Mouse (Mus musculus) heart, postnatal 14 days (tissue): ENCODE results near the gene Gramd4. TPM values are rescaled to one million over a fixed set of nuclear protein-coding genes. Genes with fewer than 3 reads are reported as not detected.
A peak's percentile ranks its signal among the peaks of the same experiment; 100 is the strongest.
"Not testable (repeated sequence)": the region's sequence is repeated elsewhere in the genome, so short reads cannot be mapped to it uniquely, and the experiment has no call there.

ENCODE experiments used
- DNase-seq, 2 experiments: peaks; one replicate each; pipeline ENCODE4 v3.0.0; 2021 to 2022
- intact Hi-C: fragments of 180-260 bp; cut with DNase I; formaldehyde crosslinking; loops from one replicate; pipeline ENCODE4 v1.15.1; 2025
- total RNA-seq, 2 experiments: library from RNA; stranded (reverse); gene quantifications; 2 replicates each; pipeline ENCODE4 v1.2.3; 2021

The Gramd4 gene
- total RNA-seq, 2 experiments from 2014 or later, result 32.4 to 35.0 TPM

- DNase-seq, result peak; percentile 88 to 93
- intact Hi-C loops, result loop anchor here (5.0 kb wide), 2 partner anchors 238 to 418 kb away; no protein-coding TSS in a partner anchor
Observed at GRCm38 (mm10) chr15:86134941-86135783, 77.7 kb downstream of the Gramd4 start.

DNA sequence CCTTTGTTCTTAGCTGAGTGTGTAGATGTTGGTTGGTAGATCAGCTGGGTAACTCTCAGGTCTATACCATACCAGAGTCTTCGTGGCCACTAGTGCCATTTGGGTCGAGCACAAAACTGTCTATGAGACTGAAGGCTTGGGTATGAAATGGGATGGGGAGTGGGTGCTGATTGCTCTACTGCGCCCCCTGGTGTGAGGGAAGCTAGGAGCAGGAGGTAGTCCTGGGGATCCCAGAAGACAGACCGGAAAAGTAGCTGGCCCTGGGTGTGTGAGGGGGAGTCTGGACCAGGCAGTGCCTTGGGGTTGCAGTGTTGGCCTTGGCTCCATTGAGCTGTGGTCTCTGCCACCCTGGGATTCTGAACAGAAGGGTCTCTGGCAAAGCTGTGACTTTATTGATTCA, 80.1 kb downstream of the Gramd4 start:
- DNase-seq, result peak; percentile 62 to 69
- intact Hi-C loops, result loop anchor here (5.0 kb wide), 2 partner anchors 240 to 420 kb away; no protein-coding TSS in a partner anchor

GRCm38 (mm10) chr15:86140323-86140722, 82.8 kb downstream of the Gramd4 start:
- peak; percentile 63 to 80 for DNase-seq
- intact Hi-C loops, result loop anchor here (2.0 kb wide), 1 partner anchor 88 kb away; no protein-coding TSS in a partner anchor

DNA sequence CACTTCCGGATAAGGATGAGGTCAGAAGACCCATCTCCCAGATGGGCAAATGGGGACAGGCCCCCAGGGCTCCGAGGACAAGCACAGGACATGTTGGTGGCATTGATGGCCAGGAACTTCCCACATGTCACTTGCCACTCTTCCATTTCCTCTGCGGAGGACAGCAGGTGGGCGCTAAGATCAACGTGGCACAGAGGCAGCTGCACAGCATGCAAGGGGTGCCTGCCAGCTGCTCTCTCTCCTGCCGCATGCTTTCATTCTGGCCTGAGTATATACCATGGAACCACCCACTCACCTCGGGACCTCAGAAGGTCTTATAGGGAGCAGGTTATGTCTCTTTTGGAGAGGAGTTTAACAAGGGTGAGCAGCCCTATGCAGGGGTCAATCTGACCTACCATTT, 87.1 kb downstream of the Gramd4 start:
- no peak for DNase-seq
- intact Hi-C loops, result no loop called here

DNA sequence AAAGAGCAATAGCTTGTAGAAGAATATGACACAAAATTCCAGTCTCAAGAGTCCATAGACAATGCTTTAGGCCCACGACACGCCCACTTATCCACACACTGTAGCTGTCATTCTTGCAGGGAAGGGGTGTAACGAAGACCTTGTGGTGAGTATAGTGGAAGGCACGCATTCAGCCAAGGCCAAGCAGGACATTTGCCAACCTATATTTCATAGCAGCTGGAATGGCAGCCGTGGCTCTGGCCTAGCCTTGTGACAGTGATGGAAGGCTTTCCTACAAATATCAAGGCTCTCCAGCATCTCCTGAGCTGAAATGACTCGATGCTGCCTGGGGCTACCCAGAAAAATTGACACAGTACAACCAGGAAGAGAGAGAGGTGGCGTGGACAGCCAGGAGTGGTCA, 87.6 kb downstream of the Gramd4 start:
- intact Hi-C loops, result no loop called here
- no peak for DNase-seq

DNA sequence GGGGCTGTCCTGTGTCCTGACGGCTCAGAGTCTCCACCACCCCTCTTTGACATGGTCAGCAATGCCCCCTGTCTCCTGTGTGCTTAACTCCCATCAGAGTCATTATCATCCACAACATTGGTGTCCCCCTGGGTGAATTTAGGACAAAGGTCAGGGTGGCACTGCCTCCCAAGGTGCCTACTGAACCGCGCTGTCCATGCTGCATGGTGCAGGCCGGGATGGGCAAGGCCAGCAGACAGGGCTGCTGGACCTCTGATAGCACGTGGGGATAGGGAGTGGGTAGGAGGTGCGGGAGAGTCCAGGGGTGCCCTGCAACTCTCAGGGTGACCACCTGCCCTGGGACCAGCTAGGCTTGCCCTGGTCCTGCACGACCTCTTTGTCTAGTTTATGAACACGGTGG, 89.4 kb downstream of the Gramd4 start:
- DNase-seq, result no peak
- intact Hi-C loops, result no loop called here

- DNase-seq, result no peak
- intact Hi-C loops, result no loop called here
Observed at GRCm38 (mm10) chr15:86150593-86150992, 93.1 kb downstream of the Gramd4 start.

DNA sequence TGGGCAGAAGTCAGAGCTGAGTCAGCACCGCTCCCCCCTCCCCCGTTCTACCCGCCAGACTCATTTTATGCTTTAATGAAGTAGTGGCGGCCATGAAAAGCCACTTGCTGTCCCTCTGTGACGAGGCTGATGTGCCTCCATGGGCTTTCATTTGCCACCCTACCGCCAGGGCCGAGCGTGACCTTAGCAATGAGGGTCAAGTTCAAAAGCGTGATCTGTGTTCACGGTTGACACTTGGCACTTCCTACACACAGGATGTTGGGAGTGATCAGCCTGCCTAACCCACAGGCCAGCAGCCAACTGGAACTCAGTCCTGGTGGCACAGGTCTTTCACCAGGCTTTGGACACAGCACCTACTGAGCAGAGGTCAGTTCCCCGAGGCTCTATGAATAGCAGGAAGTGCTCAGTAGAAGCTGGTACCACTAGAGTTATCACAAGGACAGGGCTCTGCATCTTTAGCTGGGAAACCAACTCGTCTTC, 96.0 kb downstream of the Gramd4 start:
- intact Hi-C loops, result no loop called here

DNA sequence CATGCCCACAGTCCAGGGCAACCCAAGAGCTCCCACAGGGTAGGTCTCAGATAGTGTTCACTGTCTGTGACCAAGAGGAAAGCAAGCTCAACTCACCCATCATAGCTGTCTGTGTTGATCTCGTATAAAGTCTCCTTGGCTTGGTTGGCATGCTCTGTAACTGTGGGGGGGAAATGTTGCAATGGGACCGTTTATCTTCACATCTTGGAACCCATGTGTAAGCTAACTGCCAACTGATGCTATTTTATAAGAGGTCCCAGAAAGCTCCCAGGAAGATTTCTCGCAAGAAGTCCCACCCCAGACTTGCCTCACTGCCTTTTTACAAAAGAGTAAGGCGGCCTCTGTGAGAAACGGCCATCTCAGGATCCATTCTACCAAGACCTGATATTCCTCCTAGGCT, 99.0 kb downstream of the Gramd4 start:
- no peak for DNase-seq
- intact Hi-C loops, result no loop called here

More for the DNA sequence above, 96.0 kb downstream of the Gramd4 start:
- DNase-seq, result no peak

DNA sequence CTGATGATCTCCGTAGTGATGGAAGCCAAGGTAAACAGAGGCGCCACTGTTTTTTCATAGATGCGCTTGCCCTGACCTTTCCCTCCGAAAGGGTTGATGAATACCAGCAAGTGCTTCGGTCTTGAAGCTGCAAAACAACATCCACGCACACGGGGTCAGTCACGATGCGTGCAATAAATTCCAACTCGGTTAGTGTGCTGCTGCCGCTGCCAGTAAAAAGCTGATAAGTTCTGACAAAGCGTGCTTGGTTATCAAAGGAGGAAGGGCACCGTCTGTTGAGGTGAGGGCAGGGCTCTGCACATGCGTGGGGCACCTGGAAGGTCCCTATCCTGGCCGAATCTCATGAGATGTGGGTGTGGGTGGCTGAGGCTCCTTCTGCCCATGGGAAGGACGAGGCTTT, 101.6 kb downstream of the Gramd4 start:
- intact Hi-C loops, result no loop called here
- DNase-seq, result no peak

DNA sequence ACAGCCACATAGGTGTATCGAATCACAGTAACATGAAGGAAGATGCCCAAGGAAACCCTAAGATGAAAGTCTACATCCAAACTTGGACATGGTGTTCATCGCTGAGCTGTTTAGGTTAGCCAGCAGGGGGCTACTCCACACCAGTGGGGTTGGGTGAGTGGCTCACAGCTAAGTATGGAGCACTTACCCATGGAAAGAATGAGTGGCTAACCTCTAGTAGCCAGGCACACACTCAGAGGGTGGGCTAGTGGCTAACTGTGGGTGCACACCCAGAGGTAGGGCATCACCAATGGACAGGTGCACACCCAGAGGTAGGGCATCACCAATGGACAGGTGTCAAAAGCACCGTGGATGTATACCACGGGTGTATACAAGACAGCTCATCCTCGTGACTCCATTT, 102.2 kb downstream of the Gramd4 start:
- DNase-seq, result no peak
- intact Hi-C loops, result loop anchor here (5.0 kb wide), 2 partner anchors 43 to 68 kb away; no protein-coding TSS in a partner anchor

- no peak for DNase-seq
- intact Hi-C loops, result loop anchor here (5.0 kb wide), 2 partner anchors 41 to 66 kb away; no protein-coding TSS in a partner anchor
Observed at GRCm38 (mm10) chr15:86160906-86161305, 103.4 kb downstream of the Gramd4 start.

GRCm38 (mm10) chr15:86161800-86162199, 104.3 kb downstream of the Gramd4 start:
- intact Hi-C loops, result loop anchor here (5.0 kb wide), 2 partner anchors 41 to 66 kb away; no protein-coding TSS in a partner anchor
- not testable (repeated sequence) for DNase-seq

DNA sequence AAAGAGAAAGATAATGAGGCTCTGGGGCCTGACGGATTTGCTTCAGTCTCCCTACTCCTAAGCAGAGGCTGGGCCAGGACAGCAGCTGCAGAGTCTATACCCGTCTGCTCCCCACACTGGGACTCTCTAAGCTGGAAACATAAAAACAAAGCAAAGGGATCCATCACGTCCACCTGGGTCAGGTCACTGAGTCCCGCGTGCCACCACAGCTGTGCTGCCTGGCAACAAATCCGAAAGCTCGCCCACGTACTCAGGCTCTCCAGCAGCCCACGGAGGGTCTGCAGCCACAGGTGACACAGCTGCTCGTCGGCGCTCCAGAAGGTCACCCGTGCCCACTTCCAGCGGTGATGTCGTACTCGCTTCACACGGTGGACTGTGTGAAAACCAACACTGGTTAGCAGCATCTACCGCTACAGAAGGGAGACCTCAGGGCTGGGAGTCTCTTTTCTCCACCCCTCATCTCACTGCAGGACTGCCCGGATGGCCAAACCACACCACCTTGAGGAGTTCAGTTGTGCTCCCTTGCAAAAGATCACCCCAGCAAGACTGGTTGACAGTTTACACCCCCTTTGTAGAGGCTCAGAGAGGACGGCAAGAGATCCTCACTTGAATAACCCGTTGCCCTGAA, 107.3 kb downstream of the Gramd4 start:
- intact Hi-C loops, result loop anchor here (5.0 kb wide), 2 partner anchors 37 to 62 kb away; no protein-coding TSS in a partner anchor
- DNase-seq, result no peak

DNA sequence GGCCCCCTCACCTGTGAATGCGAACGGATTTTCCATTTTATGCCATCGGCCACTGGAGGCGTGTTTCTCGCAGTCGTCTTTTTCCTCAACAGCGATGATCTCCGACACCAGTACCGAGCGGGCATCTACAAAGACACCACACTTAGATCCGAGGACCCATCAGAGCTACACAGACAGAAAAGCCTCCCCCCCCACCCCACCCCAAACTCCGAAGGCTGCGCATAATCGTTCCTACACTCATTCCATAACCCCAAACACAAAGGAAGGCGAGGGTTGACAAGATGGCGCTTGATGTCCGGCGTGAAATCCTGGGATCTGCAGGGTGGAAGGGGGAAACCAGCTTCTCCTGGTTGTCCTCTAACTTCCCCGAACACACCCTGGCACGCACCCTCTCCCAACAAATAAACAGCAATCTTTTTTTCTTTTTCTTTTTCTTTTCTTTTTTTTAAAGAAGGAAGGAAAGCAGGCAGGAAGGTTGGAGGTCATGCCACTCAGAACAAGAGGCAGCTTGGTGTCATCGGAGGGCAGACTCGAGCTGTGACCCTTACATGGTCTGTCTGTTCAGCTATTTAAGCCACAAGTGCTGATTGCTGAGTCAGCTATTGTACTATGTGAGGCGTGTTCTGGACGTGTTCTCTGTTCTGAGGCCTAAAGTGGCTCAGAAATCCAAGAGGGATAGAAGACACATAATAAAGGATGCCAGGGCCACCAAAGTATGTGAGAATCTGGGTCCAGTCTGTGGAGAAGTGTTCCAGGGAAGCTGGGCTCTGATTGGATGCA, 108.5 kb downstream of the Gramd4 start:
- intact Hi-C loops, result no loop called here
- no peak for DNase-seq

- no peak for DNase-seq
- intact Hi-C loops, result no loop called here
Observed at GRCm38 (mm10) chr15:86167032-86167655, 109.6 kb downstream of the Gramd4 start.

DNA sequence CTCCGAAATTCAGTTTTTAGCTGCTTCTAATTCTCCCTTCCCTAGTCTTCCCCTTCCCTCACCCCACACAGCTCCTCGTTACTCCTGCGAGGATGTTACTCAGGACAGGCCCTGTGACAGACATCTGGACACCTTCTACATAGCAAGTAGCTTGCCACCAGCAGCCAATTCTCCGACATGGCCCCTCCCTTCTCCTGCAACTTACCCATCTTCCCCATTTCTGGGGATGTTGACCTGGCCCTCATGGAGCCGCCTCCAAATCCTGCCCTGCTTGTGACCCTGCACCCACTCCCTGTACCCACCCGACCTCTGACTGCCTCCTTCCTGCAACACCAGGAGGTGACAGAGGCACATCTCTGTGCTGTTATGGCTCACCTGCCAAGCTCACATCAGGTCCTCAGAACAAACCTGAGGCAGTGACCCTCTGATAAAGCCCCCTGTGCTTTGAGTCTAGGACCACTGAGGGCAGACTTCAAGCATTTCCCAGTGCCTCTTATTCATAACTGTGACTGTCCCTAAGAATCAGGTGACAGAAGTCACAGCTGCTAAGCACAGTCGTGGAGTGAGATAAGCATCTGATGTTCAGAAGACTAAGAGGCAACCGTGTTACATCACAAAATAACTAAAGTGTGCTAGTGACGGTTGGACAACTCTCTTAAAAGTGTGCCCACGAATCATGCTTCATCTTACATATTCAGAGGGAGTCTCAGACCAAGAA, 110.5 kb downstream of the Gramd4 start:
- intact Hi-C loops, result no loop called here
- DNase-seq, result no peak

DNA sequence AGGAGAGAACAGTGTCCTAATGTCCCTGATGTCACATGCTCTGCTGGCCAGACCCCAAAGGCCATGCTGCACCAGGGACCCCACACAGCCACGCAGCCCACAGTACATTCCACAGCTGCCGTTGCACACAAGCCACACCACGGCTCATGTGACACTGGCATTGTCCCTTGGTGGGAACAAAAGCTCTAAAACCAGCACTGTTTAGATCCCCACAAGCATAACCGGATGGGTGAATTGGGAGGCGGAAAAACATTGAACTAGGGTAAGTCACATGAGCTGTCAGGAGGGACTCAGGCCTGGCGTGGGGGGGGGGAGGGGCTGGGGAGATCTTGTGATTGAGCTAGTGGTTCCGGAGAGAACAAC, 111.0 kb downstream of the Gramd4 start:
- intact Hi-C loops, result no loop called here
- DNase-seq, result no peak
